Mouse (Mus musculus) embryonic facial prominence, embryonic 10.5 days (tissue): ENCODE data around the gene Stag2. TPM values are rescaled to one million over a fixed set of nuclear protein-coding genes. Genes with fewer than 3 reads are reported as not detected.

ENCODE experiments used
- DNase-seq: peaks from one replicate; pipeline ENCODE4 v3.0.0-alpha.2; 2017; ENCODE audit warnings: low spot score
- H3K27ac ChIP-seq: fragments of 300-500 bp; sonication (generic); replicated peaks from 2 replicates; pipeline ENCODE4 v1.5.1; 2016; ENCODE audit warnings: mild to moderate bottlenecking
- H3K27me3 ChIP-seq: fragments of 300-500 bp; sonication (generic); replicated peaks from 2 replicates; pipeline ENCODE4 v1.6.1; 2016; ENCODE audit warnings: low read depth, mild to moderate bottlenecking; ENCODE audit not compliant: poor library complexity, severe bottlenecking
- H3K36me3 ChIP-seq: fragments of 300-500 bp; sonication (generic); replicated peaks from 2 replicates; pipeline ENCODE4 v1.6.1; 2016; ENCODE audit warnings: mild to moderate bottlenecking, moderate library complexity
- H3K4me1 ChIP-seq: fragments of 300-500 bp; sonication (generic); 2 replicates; pipeline ENCODE4 v1.6.1; 2016
- H3K4me3 ChIP-seq: fragments of 300-500 bp; sonication (generic); 2 replicates; pipeline ENCODE4 v1.5.1; 2016; ENCODE audit warnings: mild to moderate bottlenecking, moderate library complexity
- H3K9me3 ChIP-seq: fragments of 300-500 bp; sonication (generic); 2 replicates; pipeline ENCODE4 v1.6.1; 2016; ENCODE audit warnings: mild to moderate bottlenecking
- WGBS: fragments of 180-500 bp; shearing (Covaris S2); methylation state at CpG from one replicate; pipeline ENCODE4 v1.1.7; 2016; 5-methylcytosine and 5-hydroxymethylcytosine counted together
- polyA plus RNA-seq: library from polyadenylated mRNA; unstranded; fragments of >200 nt; fragmentation: Nextera tagmentation; extraction: Ambion mirVana; gene quantifications from 2 replicates; pipeline ENCODE4 v1.2.1, GENCODE M21; 2016

The Stag2 gene
- polyA plus RNA-seq, 1 experiment from 2014 or later: 43.2 TPM

GRCm38 (mm10) chrX:42151024-42151754 lies 2.1 kb downstream of the Stag2 start:
- Histone ChIP-seq H3K36me3 (no peaks in the 10 kb centered on the region), H3K27me3 (no peaks in the 10 kb centered on the region), H3K4me1 (peaks cover 4% of the 10 kb centered on the region; the same call in 1 of the 2 replicates), H3K9me3 (0 out of 2 replicates have a peak, but pooled peaks cover 4% of the 10 kb centered on the region), H3K4me3 (peak overlapping the region; percentile 70), H3K27ac (peak overlapping the region; percentile 98)
- DNase-seq: no peak
- 12% methylated on average over 25 of the region's 25 CpGs for WGBS

GRCm38 (mm10) chrX:42151903-42152369 lies 2.8 kb downstream of the Stag2 start:
- no peaks in the 10 kb centered on the region for H3K27me3 ChIP-seq
- H3K27ac ChIP-seq: peak overlapping the region; percentile 98
- H3K9me3 ChIP-seq: 0 out of 2 replicates have a peak, but pooled peaks cover 4% of the 10 kb centered on the region
- peak; percentile 87 for DNase-seq
- H3K4me1 ChIP-seq: peaks cover 4% of the 10 kb centered on the region; the same call in 1 of the 2 replicates
- H3K36me3 ChIP-seq: no peaks in the 10 kb centered on the region
- H3K4me3 ChIP-seq: peak overlapping the region; percentile 70
- 15% methylated on average over 17 of the region's 17 CpGs for WGBS

- Histone ChIP-seq H3K27me3 (no peaks in the 10 kb centered on the region), H3K4me1 (peaks cover 3% of the 10 kb centered on the region; the same call in 1 of the 2 replicates), H3K36me3 (no peaks in the 10 kb centered on the region), H3K9me3 (0 out of 2 replicates have a peak, but pooled peaks cover 4% of the 10 kb centered on the region), H3K4me3 (peak overlapping the region; percentile 70), H3K27ac (no peak overlapping the region)
- no peak for DNase-seq
- 30% methylated on average over 4 of the region's 4 CpGs for WGBS
Observed at GRCm38 (mm10) chrX:42153056-42153455, 3.9 kb downstream of the Stag2 start.

- Histone ChIP-seq H3K27ac (no peak overlapping the region), H3K27me3 (no peaks in the 10 kb centered on the region), H3K4me3 (no peak overlapping the region), H3K9me3 (peaks cover under 1% of the 10 kb centered on the region; the same call in 1 of the 2 replicates), H3K36me3 (0 out of 2 replicates have a peak, but pooled peaks cover under 1% of the 10 kb centered on the region), H3K4me1 (no peaks in the 10 kb centered on the region)
- 83% methylated on average over 1 of the region's 1 CpGs for WGBS
- no peak for DNase-seq
Observed at GRCm38 (mm10) chrX:42165455-42165854, 16.3 kb downstream of the Stag2 start.

GRCm38 (mm10) chrX:42170811-42171210 lies 21.7 kb downstream of the Stag2 start:
- no peaks in the 10 kb centered on the region for H3K36me3 ChIP-seq
- H3K4me1 ChIP-seq: no peaks in the 10 kb centered on the region
- H3K9me3 ChIP-seq: no peaks in the 10 kb centered on the region
- 92% methylated on average over 5 of the region's 5 CpGs for WGBS
- DNase-seq: no peak
- H3K27ac ChIP-seq: no peak overlapping the region
- no peak overlapping the region for H3K4me3 ChIP-seq
- no peaks in the 10 kb centered on the region for H3K27me3 ChIP-seq

GRCm38 (mm10) chrX:42187590-42187989 lies 38.5 kb downstream of the Stag2 start:
- Histone ChIP-seq H3K27ac (no peak overlapping the region), H3K4me1 (no peaks in the 10 kb centered on the region), H3K36me3 (no peaks in the 10 kb centered on the region), H3K27me3 (no peaks in the 10 kb centered on the region), H3K4me3 (no peak overlapping the region), H3K9me3 (no peaks in the 10 kb centered on the region)
- 73% methylated on average over 3 of the region's 3 CpGs for WGBS
- no peak for DNase-seq

- H3K4me1 ChIP-seq: no peaks in the 10 kb centered on the region
- H3K36me3 ChIP-seq: no peaks in the 10 kb centered on the region
- DNase-seq: no peak
- WGBS: 85% methylated on average over 2 of the region's 2 CpGs
- no peaks in the 10 kb centered on the region for H3K9me3 ChIP-seq
- H3K27me3 ChIP-seq: no peaks in the 10 kb centered on the region
- H3K4me3 ChIP-seq: no peak overlapping the region
- no peak overlapping the region for H3K27ac ChIP-seq
Observed at GRCm38 (mm10) chrX:42188825-42189426, 39.8 kb downstream of the Stag2 start.

- Histone ChIP-seq H3K9me3 (no peaks in the 10 kb centered on the region), H3K4me1 (no peaks in the 10 kb centered on the region), H3K27me3 (no peaks in the 10 kb centered on the region), H3K27ac (no peak overlapping the region), H3K4me3 (no peak overlapping the region), H3K36me3 (no peaks in the 10 kb centered on the region)
- DNase-seq: no peak
- 88% methylated on average over 3 of the region's 3 CpGs for WGBS
Observed at GRCm38 (mm10) chrX:42194608-42195007, 45.5 kb downstream of the Stag2 start.

- WGBS: 90% methylated on average over 4 of the region's 4 CpGs
- H3K9me3 ChIP-seq: no peaks in the 10 kb centered on the region
- H3K4me3 ChIP-seq: no peak overlapping the region
- no peak for DNase-seq
- no peaks in the 10 kb centered on the region for H3K4me1 ChIP-seq
- no peak overlapping the region for H3K27ac ChIP-seq
- H3K27me3 ChIP-seq: no peaks in the 10 kb centered on the region
- H3K36me3 ChIP-seq: peaks cover 25% of the 10 kb centered on the region
Observed at GRCm38 (mm10) chrX:42202482-42202881, 53.4 kb downstream of the Stag2 start.

- Histone ChIP-seq H3K4me1 (no peaks in the 10 kb centered on the region), H3K9me3 (no peaks in the 10 kb centered on the region), H3K27me3 (no peaks in the 10 kb centered on the region), H3K36me3 (peaks cover 14% of the 10 kb centered on the region), H3K27ac (no peak overlapping the region), H3K4me3 (no peak overlapping the region)
- no peak for DNase-seq
- 90% methylated on average over 1 of the region's 1 CpGs for WGBS
Observed at GRCm38 (mm10) chrX:42215742-42216141, 66.6 kb downstream of the Stag2 start.

- Histone ChIP-seq H3K27me3 (no peaks in the 10 kb centered on the region), H3K27ac (no peak overlapping the region), H3K36me3 (peaks cover 44% of the 10 kb centered on the region), H3K4me1 (no peaks in the 10 kb centered on the region), H3K9me3 (no peaks in the 10 kb centered on the region), H3K4me3 (no peak overlapping the region)
- DNase-seq: no peak
- WGBS: 92% methylated on average over 10 of the region's 10 CpGs
Observed at GRCm38 (mm10) chrX:42250342-42250741, 101.2 kb downstream of the Stag2 start.

- Histone ChIP-seq H3K27ac (no peak overlapping the region), H3K27me3 (no peaks in the 10 kb centered on the region), H3K36me3 (peaks cover 9% of the 10 kb centered on the region), H3K4me1 (no peaks in the 10 kb centered on the region), H3K9me3 (no peaks in the 10 kb centered on the region), H3K4me3 (no peak overlapping the region)
- no peak for DNase-seq
Observed at GRCm38 (mm10) chrX:42272713-42273112, 123.6 kb downstream of the Stag2 start.

- DNase-seq: no peak
- Histone ChIP-seq H3K4me1 (no peaks in the 10 kb centered on the region), H3K9me3 (no peaks in the 10 kb centered on the region), H3K4me3 (no peak overlapping the region), H3K27me3 (no peaks in the 10 kb centered on the region), H3K36me3 (no peaks in the 10 kb centered on the region), H3K27ac (no peak overlapping the region)
- 89% methylated on average over 3 of the region's 3 CpGs for WGBS
Observed at GRCm38 (mm10) chrX:42290215-42290614, 141.1 kb downstream of the Stag2 start.
